Mouse (Mus musculus) myocyte (in vitro differentiated cells): ENCODE measurements around the gene Rnase2b.

Source experiments
- CEBPB ChIP-seq: IDR thresholded peaks from 2 replicates; pipeline ENCODE4 v1.6.1; 2011; ENCODE audit warnings: mild to moderate bottlenecking, moderate library complexity; ENCODE audit not compliant: poor library complexity, insufficient read depth, severe bottlenecking
- E2F4 ChIP-seq: IDR thresholded peaks from one replicate; pipeline ENCODE4 v1.6.1; 2011; ENCODE audit warnings: mild to moderate bottlenecking, control low read depth, moderate library complexity; ENCODE audit not compliant: insufficient read depth
- MAX ChIP-seq: IDR thresholded peaks from one replicate; pipeline ENCODE4 v1.6.1; 2011; ENCODE audit warnings: low read depth, mild to moderate bottlenecking, control low read depth
- POLR2A ChIP-seq: IDR thresholded peaks from one replicate; pipeline ENCODE4 v1.6.1; 2011; ENCODE audit warnings: low read depth, mild to moderate bottlenecking, control low read depth, moderate library complexity; ENCODE audit not compliant: insufficient read length
- SRF ChIP-seq: IDR thresholded peaks from one replicate; pipeline ENCODE4 v1.6.1; 2011; ENCODE audit warnings: low read depth; ENCODE audit not compliant: control insufficient read depth, insufficient read length
- TCF3 ChIP-seq: IDR thresholded peaks from one replicate; pipeline ENCODE4 v1.6.1; 2011; ENCODE audit warnings: low read depth, control low read depth; ENCODE audit not compliant: insufficient read length
- USF1 ChIP-seq: IDR thresholded peaks from one replicate; pipeline ENCODE4 v1.6.1; 2011; ENCODE audit warnings: low read depth, mild to moderate bottlenecking, control low read depth, moderate library complexity

DNA sequence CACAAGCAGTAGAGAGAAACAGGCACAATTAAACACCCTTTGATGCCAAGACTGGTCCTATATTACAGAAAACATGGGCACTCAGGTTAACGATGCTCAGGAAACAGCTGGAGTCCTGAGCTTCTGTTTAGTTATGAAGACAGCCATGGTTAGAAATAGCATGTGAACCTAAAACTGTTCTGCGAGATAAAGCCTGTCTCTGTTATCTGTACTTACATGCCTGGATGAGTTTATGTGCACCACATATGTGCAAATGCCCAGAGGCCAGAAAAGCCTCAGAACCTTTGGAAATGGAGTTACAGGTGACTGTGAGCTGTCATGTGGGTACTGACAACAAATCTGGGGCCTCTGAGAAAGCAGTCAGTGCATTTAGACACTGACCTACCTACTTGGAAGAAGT lies 18.1 kb upstream of the Rnase2b start:
- TF ChIP-seq POLR2A, result no peak
- TF ChIP-seq CEBPB, result no peak
- TF ChIP-seq SRF, result no peak
- no peak for TF ChIP-seq USF1
- no peak for TF ChIP-seq TCF3
- TF ChIP-seq MAX, result no peak
- TF ChIP-seq E2F4, result no peak
